Comparison of ENCODE assay signal across 10 mouse cellular contexts in the genomic region with DNA sequence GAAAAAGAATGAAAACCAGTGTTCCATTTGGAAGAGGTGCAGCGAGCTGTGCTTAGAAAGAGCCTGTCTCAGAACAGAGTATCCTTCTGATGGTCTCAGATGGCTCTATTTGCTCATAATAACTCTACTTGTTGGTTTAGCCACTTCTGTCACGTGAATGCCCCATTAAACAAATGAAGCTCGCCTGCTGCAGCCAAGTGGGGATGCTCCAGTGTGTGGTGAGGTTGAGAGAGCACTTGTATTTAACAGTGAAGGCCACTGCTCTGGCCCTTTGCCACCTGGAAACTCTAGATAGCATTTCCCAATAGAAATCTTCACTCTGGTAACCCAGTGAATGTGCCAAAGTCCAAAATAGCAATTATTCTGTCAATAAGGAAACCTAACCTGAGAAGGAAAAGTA.
A peak's percentile ranks its signal among the peaks of the same experiment; 100 is the strongest.
DNase-seq lines count a peak whose midpoint lies in the region; ATAC-seq lines count a peak whose summit lies in the region.
"Had no signal": no experiment of that assay in that cellular context is flagged by ENCODE, and none has a peak within 500 bp of the region (broad histone marks: within the 10 kb centered on the region; RNA-seq: fewer than 3 reads in every experiment).

No protein-coding gene starts in this region.

- H3K4me3 ChIP-seq in hindbrain, embryonic 12.5 days: no peak overlapping the region
- H3K4me3 ChIP-seq in hindbrain, embryonic 11.5 days (ENCODE audit: low read depth, low read length): no peak overlapping the region
- H3K4me3 ChIP-seq: liver, embryonic 13.5 days; myocyte had no signal

- no peaks in the 10 kb centered on the region for H3K27me3 ChIP-seq in hindbrain, embryonic 12.5 days
- H3K27me3 ChIP-seq in hindbrain, embryonic 11.5 days (ENCODE audit: control insufficient read depth, insufficient read depth, low read length): no peaks in the 10 kb centered on the region
- H3K27me3 ChIP-seq: liver, embryonic 13.5 days had no signal

- H3K4me1 ChIP-seq in hindbrain, embryonic 12.5 days: peaks cover 29% of the 10 kb centered on the region
- H3K4me1 ChIP-seq in hindbrain, embryonic 11.5 days (replicated peaks; ENCODE audit: control insufficient read depth, insufficient read depth, low read length): no peaks in the 10 kb centered on the region
- H3K4me1 ChIP-seq: liver, embryonic 13.5 days had no signal

- H3K9ac ChIP-seq in hindbrain, embryonic 12.5 days: no peak overlapping the region
- H3K9ac ChIP-seq in hindbrain, embryonic 11.5 days (ENCODE audit: low read depth, low read length): no peak overlapping the region
- H3K9ac ChIP-seq: liver, embryonic 13.5 days had no signal

- peak; percentile 35; the same call in 1 of the 2 replicates for ATAC-seq in hindbrain, embryonic 12.5 days (ENCODE audit: low FRiP score)
- no peak for ATAC-seq in hindbrain, embryonic 11.5 days (ENCODE audit: low FRiP score)

- WGBS in hindbrain, embryonic 12.5 days: 41% methylated on average over 3 of the region's 3 CpGs
- 48% methylated on average over 3 of the region's 3 CpGs for WGBS in hindbrain, embryonic 11.5 days

- H3K4me2 ChIP-seq in hindbrain, embryonic 12.5 days (replicated peaks): no peak overlapping the region
- no peak overlapping the region for H3K4me2 ChIP-seq in hindbrain, embryonic 11.5 days (replicated peaks; ENCODE audit: low read depth, low read length)
- H3K4me2 ChIP-seq: liver, embryonic 13.5 days had no signal

- no peak overlapping the region for H3K27ac ChIP-seq in hindbrain, embryonic 12.5 days
- H3K27ac ChIP-seq in hindbrain, embryonic 11.5 days (ENCODE audit: low read depth, low read length): no peak overlapping the region
- H3K27ac ChIP-seq: liver, embryonic 13.5 days had no signal

- DNase-seq in hindbrain, embryonic 11.5 days (ENCODE audit: low spot score): no peak
- DNase-seq in ovary, adult 18-20 months (ENCODE audit: low spot score): peak; percentile 51
- DNase-seq in ovary, postnatal 14 days (ENCODE audit: low spot score): no peak
- DNase-seq in kidney, adult 9 months: peak; percentile 80
- peak; percentile 31 for DNase-seq in retina, embryonic 14.5 days (ENCODE audit: low spot score)
- no peak for DNase-seq in thymus, postnatal 0 days (ENCODE audit: low spot score)
- no peak for DNase-seq in heart, adult 18-20 months
- DNase-seq: liver, embryonic 13.5 days had no signal

- no peaks in the 10 kb centered on the region for H3K36me3 ChIP-seq in hindbrain, embryonic 12.5 days
- no peaks in the 10 kb centered on the region for H3K36me3 ChIP-seq in hindbrain, embryonic 11.5 days (ENCODE audit: control insufficient read depth, insufficient read depth, low read length)
- H3K36me3 ChIP-seq: liver, embryonic 13.5 days had no signal

- H3K9me3 ChIP-seq in hindbrain, embryonic 12.5 days (replicated peaks): no peaks in the 10 kb centered on the region
- H3K9me3 ChIP-seq in hindbrain, embryonic 11.5 days (ENCODE audit: control insufficient read depth, low read length): no peaks in the 10 kb centered on the region
- H3K9me3 ChIP-seq: liver, embryonic 13.5 days had no signal

Comparison
In these comparisons a context has a peak if more than half of its experiments do, and no peak if none do; other contexts are left out.
1. DNase-seq: peak in ovary, adult 18-20 months (single experiment), kidney, adult 9 months (single experiment) and retina, embryonic 14.5 days (single experiment); none in hindbrain, embryonic 11.5 days (single experiment), ovary, postnatal 14 days (single experiment), thymus, postnatal 0 days (single experiment) and heart, adult 18-20 months (0 of 2).